Mouse (Mus musculus): ENCODE data around the gene Racgap1. TPM values are rescaled to one million over a fixed set of nuclear protein-coding genes. Genes with fewer than 3 reads are reported as not detected.

Gene Racgap1
- total RNA-seq, 4 experiments from 2014 or later, result 4.0 to 6.1 (median 4.8) TPM

- peak; percentile 73 to 78 for DNase-seq (ENCODE audit: low spot score in 2 of 2)
These were observed 13.4 kb upstream of the Racgap1 start for GRCm38 (mm10) chr15:99664600-99665451.

GRCm38 (mm10) chr15:99663964-99664599, 12.6 kb upstream of the Racgap1 start:
- peak; percentile 66 to 69 for DNase-seq (ENCODE audit: low spot score in 2 of 2)

GRCm38 (mm10) chr15:99662371-99662770, 10.9 kb upstream of the Racgap1 start:
- DNase-seq (ENCODE audit: low spot score in 2 of 2), result no peak

- no peak for DNase-seq (ENCODE audit: low spot score in 2 of 2)
These were observed 9.8 kb upstream of the Racgap1 start for GRCm38 (mm10) chr15:99661121-99661830.

- no peak for DNase-seq (ENCODE audit: low spot score in 2 of 2)
These were observed 7.0 kb upstream of the Racgap1 start for GRCm38 (mm10) chr15:99658437-99658836.

- no peak for DNase-seq (ENCODE audit: low spot score in 2 of 2)
These were observed 4.5 kb upstream of the Racgap1 start for GRCm38 (mm10) chr15:99655956-99656355.

- no peak for DNase-seq (ENCODE audit: low spot score in 2 of 2)
These were observed 2.4 kb upstream of the Racgap1 start for GRCm38 (mm10) chr15:99653876-99654275.

GRCm38 (mm10) chr15:99653291-99653690, 1.8 kb upstream of the Racgap1 start:
- DNase-seq (ENCODE audit: low spot score in 2 of 2), result no peak

- no peak for DNase-seq (ENCODE audit: low spot score in 2 of 2)
These were observed 772 bp upstream of the Racgap1 start for GRCm38 (mm10) chr15:99651984-99652872.

- DNase-seq (ENCODE audit: low spot score in 2 of 2), result no peak
These were observed 1.2 kb downstream of the Racgap1 start for GRCm38 (mm10) chr15:99650304-99650703.

- DNase-seq (ENCODE audit: low spot score in 2 of 2), result no peak
These were observed 2.2 kb downstream of the Racgap1 start for GRCm38 (mm10) chr15:99649067-99649761.

- DNase-seq (ENCODE audit: low spot score in 2 of 2), result no peak
These were observed 3.1 kb downstream of the Racgap1 start for GRCm38 (mm10) chr15:99648326-99648725.

GRCm38 (mm10) chr15:99644776-99645175, 6.7 kb downstream of the Racgap1 start:
- no peak for DNase-seq (ENCODE audit: low spot score in 2 of 2)

GRCm38 (mm10) chr15:99643832-99644231, 7.6 kb downstream of the Racgap1 start:
- DNase-seq (ENCODE audit: low spot score in 2 of 2), result no peak

- no peak for DNase-seq (ENCODE audit: low spot score in 2 of 2)
These were observed 8.8 kb downstream of the Racgap1 start for GRCm38 (mm10) chr15:99642622-99643021.

- DNase-seq (ENCODE audit: low spot score in 2 of 2), result no peak
These were observed 13.4 kb downstream of the Racgap1 start for GRCm38 (mm10) chr15:99638124-99638485.

GRCm38 (mm10) chr15:99637405-99638123, 13.9 kb downstream of the Racgap1 start:
- DNase-seq (ENCODE audit: low spot score in 2 of 2), result no peak

GRCm38 (mm10) chr15:99634702-99635101, 16.8 kb downstream of the Racgap1 start:
- DNase-seq (ENCODE audit: low spot score in 2 of 2), result no peak

GRCm38 (mm10) chr15:99631618-99632017, 19.8 kb downstream of the Racgap1 start:
- no peak for DNase-seq (ENCODE audit: low spot score in 2 of 2)

- no peak for DNase-seq (ENCODE audit: low spot score in 2 of 2)
These were observed 29.4 kb downstream of the Racgap1 start for GRCm38 (mm10) chr15:99622063-99622462.
